Mouse (Mus musculus) gastrocnemius, postnatal 14 days (tissue): ENCODE data around the gene Tmem132c. TPM values are rescaled to one million over a fixed set of nuclear protein-coding genes. Genes with fewer than 3 reads are reported as not detected.
"Not testable (repeated sequence)": the region's sequence is repeated elsewhere in the genome, so short reads cannot be mapped to it uniquely, and the experiment has no call there.

Experiments
- DNase-seq: peaks from one replicate; pipeline ENCODE4 v3.0.0; 2021; ENCODE audit warnings: mixed read lengths
- intact Hi-C: fragments of 180-260 bp; cut with DNase I; formaldehyde crosslinking; loops from one replicate; pipeline ENCODE4 v1.15.1; 2025; ENCODE audit warnings: low total_unique reads
- total RNA-seq, 2 experiments: library from RNA; stranded (reverse); gene quantifications; 2 replicates each; pipeline ENCODE4 v1.2.3; 2021

The Tmem132c gene
- total RNA-seq, 2 experiments from 2014 or later = 0.11 to 0.43 TPM

GRCm38 (mm10) chr5:127336048-127336907 lies 94.7 kb downstream of the Tmem132c start:
- peak; percentile 57 for DNase-seq
- intact Hi-C loops = no loop called here

- no peak for DNase-seq
- intact Hi-C loops = no loop called here
These were observed 95.3 kb downstream of the Tmem132c start for GRCm38 (mm10) chr5:127336908-127337265.

GRCm38 (mm10) chr5:127339016-127339435 lies 97.4 kb downstream of the Tmem132c start:
- no peak for DNase-seq
- intact Hi-C loops = no loop called here

- DNase-seq = no peak
- intact Hi-C loops = no loop called here
These were observed 99.5 kb downstream of the Tmem132c start for GRCm38 (mm10) chr5:127341158-127341557.

- DNase-seq = no peak
- intact Hi-C loops = no loop called here
These were observed 103.1 kb downstream of the Tmem132c start for GRCm38 (mm10) chr5:127344721-127345120.

- no peak for DNase-seq
- intact Hi-C loops = no loop called here
These were observed 104.8 kb downstream of the Tmem132c start for GRCm38 (mm10) chr5:127346364-127346763.

GRCm38 (mm10) chr5:127347053-127347748 lies 105.6 kb downstream of the Tmem132c start:
- DNase-seq = no peak
- intact Hi-C loops = no loop called here

GRCm38 (mm10) chr5:127349221-127350065 lies 107.8 kb downstream of the Tmem132c start:
- intact Hi-C loops = no loop called here

GRCm38 (mm10) chr5:127353002-127353401 lies 111.4 kb downstream of the Tmem132c start:
- intact Hi-C loops = no loop called here
- DNase-seq = no peak

More at GRCm38 (mm10) chr5:127349221-127350065, 107.8 kb downstream of the Tmem132c start:
- DNase-seq = no peak

- intact Hi-C loops = no loop called here
- no peak for DNase-seq
These were observed 114.2 kb downstream of the Tmem132c start for GRCm38 (mm10) chr5:127355836-127356235.

- DNase-seq, intact Hi-C loops: not testable (repeated sequence)
These were observed 116.3 kb downstream of the Tmem132c start for GRCm38 (mm10) chr5:127357878-127358277.

- intact Hi-C loops = loop anchor here (10.0 kb wide), 1 partner anchor 126 kb away; no protein-coding TSS in a partner anchor
- no peak for DNase-seq
These were observed 119.5 kb downstream of the Tmem132c start for GRCm38 (mm10) chr5:127361145-127361544.

GRCm38 (mm10) chr5:127365061-127365460 lies 123.5 kb downstream of the Tmem132c start:
- DNase-seq = no peak
- intact Hi-C loops = loop anchor here (10.0 kb wide), 1 partner anchor 130 kb away; no protein-coding TSS in a partner anchor

GRCm38 (mm10) chr5:127368191-127368590 lies 126.6 kb downstream of the Tmem132c start:
- no peak for DNase-seq
- intact Hi-C loops = loop anchor here (10.0 kb wide), 1 partner anchor 133 kb away; no protein-coding TSS in a partner anchor

- no peak for DNase-seq
- intact Hi-C loops = loop anchor here (10.0 kb wide), 1 partner anchor 135 kb away; no protein-coding TSS in a partner anchor
These were observed 128.2 kb downstream of the Tmem132c start for GRCm38 (mm10) chr5:127369812-127370211.

- intact Hi-C loops = no loop called here
- DNase-seq = peak; percentile 67
These were observed 128.9 kb downstream of the Tmem132c start for GRCm38 (mm10) chr5:127370503-127370902.

- DNase-seq = peak; percentile 31
- intact Hi-C loops = no loop called here
These were observed 132.6 kb downstream of the Tmem132c start for GRCm38 (mm10) chr5:127374251-127374650.

- intact Hi-C loops = no loop called here
These were observed 134.0 kb downstream of the Tmem132c start for GRCm38 (mm10) chr5:127375654-127376053.

GRCm38 (mm10) chr5:127378521-127378920 lies 136.9 kb downstream of the Tmem132c start:
- intact Hi-C loops = no loop called here
- no peak for DNase-seq

More at GRCm38 (mm10) chr5:127375654-127376053, 134.0 kb downstream of the Tmem132c start:
- no peak for DNase-seq
